Mouse (Mus musculus) right cerebral cortex, adult 2 months (tissue): ENCODE measurements at regions not wholly inside any gene's neighbourhood (a gene's known extent, or its start where the extent isn't known, plus 50 kb on each side); places are given as distances from the start of the nearest gene placed in this dataset.
"Not testable (repeated sequence)": the region's sequence is repeated elsewhere in the genome, so short reads cannot be mapped to it uniquely, and the experiment has no call there.

ENCODE experiments used
- DNase-seq, 2 experiments: peaks; one replicate each; pipeline ENCODE4 v3.0.0; 2021 to 2022; ENCODE audit warnings: low spot score in 2 of 2

GRCm38 (mm10) chr9:33436459-33436858 lies 800.4 kb downstream of the Ets1 start:
- DNase-seq, result no peak

DNA sequence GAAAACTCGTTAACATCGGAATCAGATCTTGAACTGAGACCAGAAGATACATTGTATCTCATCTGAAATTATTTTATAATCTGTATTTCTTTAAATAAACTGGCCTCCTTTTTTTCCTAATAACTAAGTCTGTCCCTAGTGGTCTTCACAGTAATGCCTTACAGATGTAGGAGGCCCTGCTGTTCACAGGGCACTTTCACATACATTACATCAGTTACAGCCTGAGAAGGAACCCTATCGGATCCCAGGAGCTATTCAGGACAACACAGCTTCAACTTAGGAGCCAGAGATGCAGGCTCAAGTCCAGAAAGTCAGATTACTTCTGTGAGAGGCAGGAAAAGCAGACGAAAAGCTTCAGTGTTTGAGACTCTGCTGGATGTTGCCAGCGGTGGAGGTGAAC lies 806.2 kb downstream of the Ets1 start:
- no peak for DNase-seq

- no peak for DNase-seq
These were observed 809.9 kb downstream of the Ets1 start for GRCm38 (mm10) chr9:33445902-33446301.

DNA sequence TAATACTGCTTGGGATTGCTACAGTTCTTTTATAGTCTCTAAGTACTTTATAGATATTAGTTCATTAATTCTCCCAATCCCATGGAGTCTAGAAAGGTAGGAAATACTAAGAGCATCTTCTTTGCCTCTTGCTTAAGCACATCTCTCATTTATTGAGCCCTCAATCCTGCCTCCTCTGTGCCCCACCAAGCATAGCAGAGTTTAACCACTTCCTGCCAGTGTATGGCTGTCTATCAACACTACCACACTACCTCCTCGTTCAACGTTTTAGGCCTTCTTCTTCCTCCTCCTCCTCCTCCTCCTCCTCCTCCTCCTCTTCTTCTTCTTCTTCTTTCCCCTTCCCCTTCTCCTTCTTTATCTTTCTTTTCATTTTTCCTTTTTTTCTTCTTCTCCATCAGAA lies 839.1 kb downstream of the Ets1 start:
- DNase-seq, result no peak

GRCm38 (mm10) chr9:33482845-33483540 lies 847.0 kb downstream of the Ets1 start:
- no peak for DNase-seq

- DNase-seq, result no peak
These were observed 847.5 kb downstream of the Ets1 start for GRCm38 (mm10) chr9:33483541-33483846.

GRCm38 (mm10) chr9:33533101-33533810 lies 897.2 kb downstream of the Ets1 start:
- no peak for DNase-seq

- peak in 1 of 2 experiments; percentile 12 for DNase-seq
These were observed 907.3 kb downstream of the Ets1 start for GRCm38 (mm10) chr9:33543301-33543700.

DNA sequence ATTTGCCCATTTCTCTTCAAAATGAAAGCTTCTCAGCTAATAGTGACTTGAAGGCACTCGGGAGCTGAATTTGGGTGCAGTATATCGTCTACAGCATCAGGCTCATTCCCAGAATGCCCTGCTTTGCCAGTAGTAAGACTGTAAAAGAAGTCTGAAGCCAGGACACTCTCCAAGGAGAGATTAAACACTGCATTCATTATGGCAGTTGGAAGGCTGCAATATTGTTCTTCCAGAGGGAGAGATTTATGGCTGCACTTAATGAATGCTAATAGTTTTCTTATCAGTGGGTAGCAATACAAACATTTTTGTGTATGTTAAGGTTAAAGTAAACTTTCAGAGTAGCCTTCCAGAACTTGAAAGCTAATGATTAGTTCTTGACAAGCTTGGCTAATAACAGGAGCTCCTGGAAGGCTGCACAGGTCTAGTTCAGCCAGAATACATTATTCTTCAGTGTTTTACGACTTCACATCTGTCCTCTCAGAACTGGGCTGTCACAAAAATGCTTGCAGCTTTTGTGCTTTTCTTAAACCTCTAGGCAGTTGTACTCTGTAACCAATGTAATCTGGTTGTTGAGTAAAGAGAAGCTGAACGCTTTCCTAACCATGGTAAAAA lies 910.2 kb downstream of the Ets1 start:
- DNase-seq, result no peak

DNA sequence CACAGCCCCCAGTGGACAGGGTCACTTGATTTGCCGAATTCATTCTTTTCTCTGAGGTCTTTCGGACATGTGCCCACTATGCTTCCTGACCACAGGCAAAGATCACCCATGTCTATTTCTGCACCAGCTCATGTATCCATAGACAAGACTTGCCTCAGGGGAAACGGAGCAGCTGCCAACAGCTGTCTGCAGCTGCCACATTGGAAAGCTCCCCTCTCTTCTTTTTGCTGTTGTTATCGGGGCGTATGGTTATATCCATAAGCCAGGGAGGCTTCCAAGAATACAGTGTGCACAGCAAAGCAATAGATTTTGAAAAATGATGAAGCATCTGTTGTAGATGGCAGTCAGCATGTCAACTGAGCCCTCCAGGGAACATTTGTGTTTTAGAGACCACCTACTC lies 913.4 kb downstream of the Ets1 start:
- DNase-seq, result no peak

GRCm38 (mm10) chr9:33571990-33572389 lies 913.7 kb upstream of the Kirrel3 start:
- no peak for DNase-seq

DNA sequence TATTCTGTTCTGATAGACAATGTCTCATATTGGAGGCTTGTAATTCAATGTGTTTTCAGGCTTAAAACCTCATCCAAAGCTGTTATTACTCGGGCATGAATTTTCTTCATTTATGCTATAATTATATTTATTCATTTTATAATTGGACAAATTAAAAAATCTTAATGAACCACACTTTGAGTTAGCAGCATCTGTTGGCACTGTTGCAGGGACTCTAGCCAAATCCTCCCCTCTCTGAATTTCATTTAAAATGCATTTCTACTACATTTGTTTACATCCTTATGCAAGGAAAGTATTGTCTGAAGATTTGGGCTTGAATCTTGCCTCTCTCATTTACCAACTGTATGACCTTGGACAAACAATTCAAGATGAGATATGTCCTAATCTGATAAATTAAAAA lies 874.2 kb upstream of the Kirrel3 start:
- no peak for DNase-seq

DNA sequence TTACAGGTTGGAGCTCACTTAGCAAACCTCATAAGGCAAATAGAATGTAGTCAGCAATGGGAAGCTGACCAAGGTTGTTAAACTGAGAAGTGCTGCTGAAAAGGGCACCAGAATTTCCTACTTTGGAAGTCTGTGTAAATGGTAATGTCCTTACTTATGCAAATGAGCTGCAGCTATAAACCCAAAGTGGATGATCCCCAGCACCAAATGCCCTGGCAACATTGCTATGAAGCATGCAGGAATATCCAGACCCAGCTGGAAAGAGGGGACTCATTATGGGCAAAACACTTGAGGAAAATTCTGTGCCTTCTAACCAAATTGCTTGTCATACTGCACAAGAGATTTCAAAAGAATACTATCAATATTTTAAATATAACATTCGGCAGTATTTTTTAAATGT lies 861.3 kb upstream of the Kirrel3 start:
- no peak for DNase-seq

GRCm38 (mm10) chr9:33629731-33630473 lies 855.8 kb upstream of the Kirrel3 start:
- no peak for DNase-seq

- DNase-seq, result no peak
These were observed 822.7 kb upstream of the Kirrel3 start for GRCm38 (mm10) chr9:33662978-33663377.

DNA sequence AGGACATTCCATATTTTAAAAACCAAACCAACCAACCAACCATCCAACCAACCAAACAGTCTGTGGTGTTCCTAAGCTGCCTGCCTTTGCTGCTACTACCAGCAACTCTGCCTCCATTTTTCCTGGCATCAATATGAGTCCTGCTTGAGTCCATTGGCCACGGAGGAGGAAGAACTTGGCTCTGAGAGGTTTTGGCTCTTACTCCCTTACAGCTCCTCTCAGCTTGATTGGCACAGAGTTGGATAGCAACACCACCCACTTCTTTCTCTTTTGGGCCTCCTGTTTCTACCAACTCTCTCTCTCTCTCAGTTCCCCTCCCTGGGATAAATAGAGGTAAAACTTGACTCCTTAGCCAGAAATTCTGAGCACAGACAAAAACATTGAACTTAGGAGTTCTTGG lies 804.6 kb upstream of the Kirrel3 start:
- DNase-seq, result peak; percentile 11 to 19

- no peak for DNase-seq
These were observed 794.0 kb upstream of the Kirrel3 start for GRCm38 (mm10) chr9:33691731-33692130.

DNA sequence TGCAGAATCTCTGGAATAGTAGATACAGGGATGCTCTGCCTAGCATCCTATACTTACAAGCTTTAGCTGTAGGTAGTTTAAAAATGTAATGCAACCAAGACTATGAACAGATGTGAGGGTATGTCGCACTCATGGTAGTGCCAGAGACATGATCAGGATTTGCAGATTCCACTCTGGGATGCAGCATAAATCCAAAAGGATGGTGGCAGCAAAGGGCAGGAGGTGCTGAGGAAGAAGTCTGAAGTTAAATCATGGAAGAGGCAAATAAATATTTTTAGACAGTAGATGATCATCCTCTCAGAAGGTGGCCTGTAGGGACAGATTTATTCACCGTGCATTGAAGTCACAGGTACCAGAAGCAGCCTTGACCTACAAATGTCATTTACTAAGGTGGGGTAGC lies 768.1 kb upstream of the Kirrel3 start:
- no peak for DNase-seq

GRCm38 (mm10) chr9:33724811-33725210 lies 760.9 kb upstream of the Kirrel3 start:
- DNase-seq, result peak in 1 of 2 experiments; percentile 18

DNA sequence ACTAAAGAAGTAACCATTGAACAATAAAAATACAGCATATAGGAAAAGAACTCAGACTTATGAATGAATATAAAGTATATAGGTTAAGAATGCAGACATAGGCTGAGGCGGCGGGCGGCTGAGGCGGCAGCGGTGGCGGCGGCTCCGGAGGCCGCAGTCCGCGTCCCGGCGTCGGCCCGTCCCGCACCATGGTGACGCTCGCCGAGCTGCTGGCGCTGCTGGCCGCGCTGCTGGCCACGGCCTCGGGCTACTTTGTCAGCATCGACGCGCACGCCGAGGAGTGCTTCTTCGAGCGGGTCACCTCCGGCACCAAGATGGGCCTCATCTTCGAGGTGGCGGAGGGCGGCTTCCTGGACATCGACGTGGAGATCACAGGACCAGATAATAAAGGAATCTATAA lies 757.6 kb upstream of the Kirrel3 start:
- not testable (repeated sequence) for DNase-seq

DNA sequence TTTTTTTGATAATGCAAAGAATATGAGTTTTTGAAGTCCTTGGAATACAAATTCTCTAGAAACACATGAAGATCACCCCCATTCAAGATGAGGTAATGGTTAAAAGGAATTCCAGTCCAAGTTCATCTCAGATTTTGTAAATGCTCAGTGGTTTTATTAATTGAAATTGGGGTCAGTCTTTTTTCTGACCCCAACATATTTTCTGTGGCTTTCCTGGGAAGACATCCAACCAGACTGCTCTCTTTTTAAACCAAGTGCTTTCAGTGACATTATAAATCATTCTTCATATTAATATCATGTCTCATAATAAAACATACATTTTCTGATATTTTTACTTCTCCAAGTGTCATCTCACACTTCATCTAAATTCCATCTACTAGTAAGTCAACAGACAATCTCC lies 725.0 kb upstream of the Kirrel3 start:
- DNase-seq, result no peak

GRCm38 (mm10) chr9:33766235-33766634 lies 719.5 kb upstream of the Kirrel3 start:
- DNase-seq, result no peak

GRCm38 (mm10) chr9:33769811-33770210 lies 715.9 kb upstream of the Kirrel3 start:
- DNase-seq, result no peak
